Mouse (Mus musculus): Measurements from ENCODE around the gene Fam189a2.

- TF ChIP-seq CTCF (IDR thresholded peaks at IDR 0.05; ENCODE audit: extremely low read depth, insufficient read length, insufficient replicate concordance, low read depth, low read length) (no peak), POLR2A (IDR thresholded peaks at IDR 0.05; ENCODE audit: low read depth, low read length) (no peak)
These were observed at the start of gene Fam189a2 for GRCm38 (mm10) chr19:24030871-24031556.
